Mouse (Mus musculus): ENCODE data around the gene Taco1. TPM values are rescaled to one million over a fixed set of nuclear protein-coding genes. Genes with fewer than 3 reads are reported as not detected.

Gene Taco1
- total RNA-seq, 1 experiment, result 17.4 TPM

DNA sequence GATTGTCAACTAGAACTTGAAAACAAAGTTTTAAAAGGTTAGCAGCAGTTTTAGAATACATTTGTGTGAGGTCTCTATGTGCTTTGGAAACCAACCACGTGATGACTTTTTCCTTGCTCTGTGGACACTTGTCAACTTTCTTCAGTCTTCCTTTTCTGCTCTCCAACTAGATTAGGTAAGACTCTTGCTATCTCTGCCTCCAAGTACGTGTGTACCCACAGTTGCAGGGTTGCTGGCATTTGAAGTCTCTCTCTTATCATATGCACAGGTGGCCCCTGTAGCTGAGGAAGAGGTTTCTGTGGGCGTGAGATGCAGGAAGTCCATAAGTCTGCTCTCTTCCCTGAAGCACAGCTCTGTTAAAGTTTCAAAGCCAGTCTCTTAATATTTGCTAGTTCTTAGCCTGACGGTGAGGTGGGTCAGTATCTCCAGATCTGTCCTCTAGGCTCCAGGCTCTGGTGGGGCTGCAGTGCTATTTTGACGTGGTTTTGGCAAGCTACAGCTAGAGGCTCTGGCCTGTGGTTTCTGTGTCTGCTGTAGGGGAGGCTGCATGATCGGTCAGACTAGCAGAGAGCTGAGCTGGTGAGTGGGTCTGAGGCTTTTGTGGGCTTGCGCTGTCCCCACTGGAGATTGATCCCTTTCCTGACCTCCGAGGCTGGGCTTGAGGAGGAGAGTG, 8.9 kb upstream of the Taco1 start:
- Histone ChIP-seq H3K4me3 (ENCODE audit: insufficient read depth in 1 of 2, low read depth in 1 of 2, low read length in 2 of 2, poor library complexity in 1 of 2, severe bottlenecking in 1 of 2) (no peak overlapping the region), H3K36me3 (ENCODE audit: control insufficient read depth, insufficient read depth, low read length, poor library complexity, severe bottlenecking) (peaks cover 16% of the 10 kb centered on the region), H3K27ac (ENCODE audit: insufficient read depth, low read depth, low read length, poor library complexity, severe bottlenecking) (no peak overlapping the region), H3K9ac (ENCODE audit: insufficient read depth, low read depth, low read length, poor library complexity, severe bottlenecking) (no peak overlapping the region), H3K4me1 (ENCODE audit: control insufficient read depth in 2 of 2, insufficient read depth in 2 of 2, low read length in 2 of 2, poor library complexity in 1 of 2) (no peaks in the 10 kb centered on the region), H3K9me3 (ENCODE audit: control insufficient read depth, insufficient read depth, low read depth, low read length) (no peaks in the 10 kb centered on the region)
- in situ Hi-C loops (cut with MboI; ENCODE audit: low sequenced_read_pairs in 2 of 2, unreplicated experiment in 2 of 2), result no loop called here
- no peak for TF ChIP-seq ZNF384 (IDR thresholded peaks at IDR 0.05; ENCODE audit: low read depth, low read length)
- TF ChIP-seq CHD2 (IDR thresholded peaks at IDR 0.05; ENCODE audit: low read depth, low read length), result no peak
- no peak for TF ChIP-seq MAFK (IDR thresholded peaks at IDR 0.05; ENCODE audit: insufficient read depth, low read depth, low read length)
- no peak for TF ChIP-seq HCFC1 (IDR thresholded peaks at IDR 0.05; ENCODE audit: borderline replicate concordance, insufficient read depth, low read length)
- no peak for TF ChIP-seq ZC3H11A (IDR thresholded peaks at IDR 0.05; ENCODE audit: borderline replicate concordance, low read depth, low read length)
- no peak for DNase-seq (ENCODE audit: low read depth, low spot score)

DNA sequence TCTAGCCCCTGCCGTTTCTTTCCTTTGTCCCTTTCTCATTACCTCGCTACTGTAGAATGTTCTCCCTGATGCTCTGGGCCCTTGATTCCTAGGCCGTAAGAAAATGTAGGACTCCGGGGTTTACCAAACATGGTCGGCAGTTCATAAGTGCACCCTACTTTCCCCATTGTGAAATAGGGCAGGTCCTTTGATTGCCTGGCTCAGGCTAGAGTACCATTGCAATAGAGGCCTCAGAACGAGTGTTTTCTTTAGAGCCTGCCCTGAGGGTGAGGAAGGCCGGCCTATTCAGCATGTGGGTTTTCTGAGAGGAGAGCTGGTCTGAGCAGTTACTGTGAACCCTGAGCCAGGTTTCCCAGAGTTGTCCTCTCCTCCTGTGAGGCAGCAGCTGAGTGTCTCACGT, 7.8 kb upstream of the Taco1 start:
- H3K36me3 ChIP-seq (ENCODE audit: control insufficient read depth, insufficient read depth, low read length, poor library complexity, severe bottlenecking), result peaks cover 13% of the 10 kb centered on the region
- no peak overlapping the region for H3K27ac ChIP-seq (ENCODE audit: insufficient read depth, low read depth, low read length, poor library complexity, severe bottlenecking)
- no peak overlapping the region for H3K4me3 ChIP-seq (ENCODE audit: insufficient read depth in 1 of 2, low read depth in 1 of 2, low read length in 2 of 2, poor library complexity in 1 of 2, severe bottlenecking in 1 of 2)
- H3K9ac ChIP-seq (ENCODE audit: insufficient read depth, low read depth, low read length, poor library complexity, severe bottlenecking), result no peak overlapping the region
- TF ChIP-seq ZNF384 (IDR thresholded peaks at IDR 0.05; ENCODE audit: low read depth, low read length), result no peak
- TF ChIP-seq HCFC1 (IDR thresholded peaks at IDR 0.05; ENCODE audit: borderline replicate concordance, insufficient read depth, low read length), result no peak
- no peak for TF ChIP-seq CHD2 (IDR thresholded peaks at IDR 0.05; ENCODE audit: low read depth, low read length)
- no peak for TF ChIP-seq ZC3H11A (IDR thresholded peaks at IDR 0.05; ENCODE audit: borderline replicate concordance, low read depth, low read length)
- TF ChIP-seq MAFK (IDR thresholded peaks at IDR 0.05; ENCODE audit: insufficient read depth, low read depth, low read length), result no peak
- H3K4me1 ChIP-seq (ENCODE audit: control insufficient read depth in 2 of 2, insufficient read depth in 2 of 2, low read length in 2 of 2, poor library complexity in 1 of 2), result no peaks in the 10 kb centered on the region
- H3K9me3 ChIP-seq (ENCODE audit: control insufficient read depth, insufficient read depth, low read depth, low read length), result no peaks in the 10 kb centered on the region
- in situ Hi-C loops (cut with MboI; ENCODE audit: low sequenced_read_pairs in 2 of 2, unreplicated experiment in 2 of 2), result no loop called here
- no peak for DNase-seq (ENCODE audit: low read depth, low spot score)

GRCm38 (mm10) chr11:106060549-106060948, 5.3 kb upstream of the Taco1 start:
- DNase-seq (ENCODE audit: low read depth, low spot score), result no peak
- peaks cover 2% of the 10 kb centered on the region for H3K36me3 ChIP-seq (ENCODE audit: control insufficient read depth, insufficient read depth, low read length, poor library complexity, severe bottlenecking)
- in situ Hi-C loops (cut with MboI; ENCODE audit: low sequenced_read_pairs in 2 of 2, unreplicated experiment in 2 of 2), result no loop called here
- H3K9me3 ChIP-seq (ENCODE audit: control insufficient read depth, insufficient read depth, low read depth, low read length), result no peaks in the 10 kb centered on the region
- no peaks in the 10 kb centered on the region for H3K4me1 ChIP-seq (ENCODE audit: control insufficient read depth in 2 of 2, insufficient read depth in 2 of 2, low read length in 2 of 2, poor library complexity in 1 of 2)
- H3K27ac ChIP-seq (ENCODE audit: insufficient read depth, low read depth, low read length, poor library complexity, severe bottlenecking), result no peak overlapping the region
- H3K4me3 ChIP-seq (ENCODE audit: insufficient read depth in 1 of 2, low read depth in 1 of 2, low read length in 2 of 2, poor library complexity in 1 of 2, severe bottlenecking in 1 of 2), result no peak overlapping the region
- no peak overlapping the region for H3K9ac ChIP-seq (ENCODE audit: insufficient read depth, low read depth, low read length, poor library complexity, severe bottlenecking)
- TF ChIP-seq CHD2 (IDR thresholded peaks at IDR 0.05; ENCODE audit: low read depth, low read length) (no peak), ZC3H11A (IDR thresholded peaks at IDR 0.05; ENCODE audit: borderline replicate concordance, low read depth, low read length) (no peak), HCFC1 (IDR thresholded peaks at IDR 0.05; ENCODE audit: borderline replicate concordance, insufficient read depth, low read length) (no peak)

GRCm38 (mm10) chr11:106061311-106061710, 4.5 kb upstream of the Taco1 start:
- TF ChIP-seq CHD2 (IDR thresholded peaks at IDR 0.05; ENCODE audit: low read depth, low read length), result no peak
- no peak for TF ChIP-seq HCFC1 (IDR thresholded peaks at IDR 0.05; ENCODE audit: borderline replicate concordance, insufficient read depth, low read length)
- TF ChIP-seq MAFK (IDR thresholded peaks at IDR 0.05; ENCODE audit: insufficient read depth, low read depth, low read length), result no peak
- TF ChIP-seq ZC3H11A (IDR thresholded peaks at IDR 0.05; ENCODE audit: borderline replicate concordance, low read depth, low read length), result no peak
- TF ChIP-seq ZNF384 (IDR thresholded peaks at IDR 0.05; ENCODE audit: low read depth, low read length), result no peak
- H3K4me3 ChIP-seq (ENCODE audit: insufficient read depth in 1 of 2, low read depth in 1 of 2, low read length in 2 of 2, poor library complexity in 1 of 2, severe bottlenecking in 1 of 2), result no peak overlapping the region
- in situ Hi-C loops (cut with MboI; ENCODE audit: low sequenced_read_pairs in 2 of 2, unreplicated experiment in 2 of 2), result no loop called here

More at GRCm38 (mm10) chr11:106061311-106061710, 4.5 kb upstream of the Taco1 start:
- Histone ChIP-seq H3K9me3 (ENCODE audit: control insufficient read depth, insufficient read depth, low read depth, low read length) (no peaks in the 10 kb centered on the region), H3K27ac (ENCODE audit: insufficient read depth, low read depth, low read length, poor library complexity, severe bottlenecking) (no peak overlapping the region), H3K9ac (ENCODE audit: insufficient read depth, low read depth, low read length, poor library complexity, severe bottlenecking) (no peak overlapping the region), H3K4me1 (ENCODE audit: control insufficient read depth in 2 of 2, insufficient read depth in 2 of 2, low read length in 2 of 2, poor library complexity in 1 of 2) (no peaks in the 10 kb centered on the region), H3K36me3 (ENCODE audit: control insufficient read depth, insufficient read depth, low read length, poor library complexity, severe bottlenecking) (peaks cover 2% of the 10 kb centered on the region)
- DNase-seq (ENCODE audit: low read depth, low spot score), result no peak
